Mouse (Mus musculus) CH12.LX (cell line): ENCODE measurements around the gene Hpf1. TPM values are rescaled to one million over a fixed set of nuclear protein-coding genes. Genes with fewer than 3 reads are reported as not detected.

Source experiments
- DNase-seq: peaks from one replicate; pipeline ENCODE4 v3.0.0-alpha.2; 2013; ENCODE audit errors: extremely low read depth
- H3K27ac ChIP-seq: 2 replicates; pipeline ENCODE4 v1.5.1; 2012; ENCODE audit warnings: low read depth, mild to moderate bottlenecking, control low read depth, moderate library complexity; ENCODE audit not compliant: insufficient read depth
- H3K27me3 ChIP-seq: replicated peaks from 2 replicates; pipeline ENCODE3; 2012; ENCODE audit warnings: inconsistent platforms
- H3K36me3 ChIP-seq, 2 experiments: replicated peaks in 1 of 2; 2 replicates each; pipeline versions ENCODE3 to v1.6.1; 2012; ENCODE audit warnings: inconsistent platforms in 1 of 2, low read length in 1 of 2, mild to moderate bottlenecking in 1 of 2, mixed read lengths in 1 of 2, moderate library complexity in 1 of 2; ENCODE audit not compliant: control insufficient read depth in 1 of 2, insufficient read depth in 1 of 2
- H3K4me1 ChIP-seq, 2 experiments: 2 replicates each; pipeline ENCODE4 v1.6.1; 2012; ENCODE audit warnings: inconsistent platforms in 1 of 2, moderate library complexity in 1 of 2; ENCODE audit not compliant: insufficient read depth in 2 of 2, control insufficient read depth in 1 of 2
- H3K4me2 ChIP-seq: 2 replicates; pipeline ENCODE4 v1.6.1; 2012; ENCODE audit warnings: low read depth, mild to moderate bottlenecking, control low read depth; ENCODE audit not compliant: poor library complexity, insufficient read depth, severe bottlenecking
- H3K4me3 ChIP-seq, 3 experiments: fragments of 150-350 bp in 1 of 3; sonication (generic) in 1 of 3; replicated peaks in 1 of 3; 2 replicates each; pipeline versions ENCODE3 to v1.5.1; 2011 to 2012; ENCODE audit warnings: low read depth in 2 of 3, low read length in 2 of 3, mild to moderate bottlenecking in 2 of 3, moderate library complexity in 2 of 3, control low read depth in 1 of 3, improper control_type of control experiment in 1 of 3, inconsistent platforms in 1 of 3, mixed read lengths in 1 of 3; ENCODE audit not compliant: poor library complexity in 1 of 3
- H3K79me2 ChIP-seq: replicated peaks from 2 replicates; pipeline ENCODE4 v1.6.1; 2012; ENCODE audit warnings: mild to moderate bottlenecking, moderate library complexity; ENCODE audit not compliant: control insufficient read depth, poor library complexity, insufficient read depth, severe bottlenecking; ENCODE audit errors: extremely low read depth
- H3K9ac ChIP-seq: 2 replicates; pipeline ENCODE4 v1.6.1; 2012; ENCODE audit warnings: low read depth, mild to moderate bottlenecking, control low read depth, moderate library complexity; ENCODE audit not compliant: insufficient read depth
- H3K9me3 ChIP-seq: replicated peaks from 2 replicates; pipeline ENCODE3; 2012; ENCODE audit warnings: low read length, inconsistent platforms, mixed read lengths
- BHLHE40 ChIP-seq: IDR thresholded peaks from 2 replicates; pipeline ENCODE4 v1.6.1; 2011; ENCODE audit warnings: mild to moderate bottlenecking, low read depth, low read length, improper control_type of control experiment
- CHD1 ChIP-seq: IDR thresholded peaks from 2 replicates; pipeline ENCODE4 v1.6.1; 2012; ENCODE audit warnings: low read depth, low read length, improper control_type of control experiment, inconsistent platforms
- CHD2 ChIP-seq: IDR thresholded peaks from 2 replicates; pipeline ENCODE4 v1.6.1; 2011; ENCODE audit warnings: low read length, improper control_type of control experiment
- CTCF ChIP-seq, 2 experiments: IDR thresholded peaks in 1 of 2; conservative IDR thresholded peaks in 1 of 2; 2 replicates each; pipeline ENCODE4 v1.5.1; 2011 to 2012; ENCODE audit warnings: low read depth in 2 of 2, low read length in 2 of 2, improper control_type of control experiment in 1 of 2, inconsistent platforms in 1 of 2, mild to moderate bottlenecking in 1 of 2, moderate library complexity in 1 of 2
- E2F4 ChIP-seq: IDR thresholded peaks from 2 replicates; pipeline ENCODE4 v1.6.1; 2011; ENCODE audit warnings: low read depth, low read length, improper control_type of control experiment; ENCODE audit not compliant: insufficient replicate concordance
- ELF1 ChIP-seq: IDR thresholded peaks from 2 replicates; pipeline ENCODE4 v1.6.1; 2014; ENCODE audit warnings: low read depth, mild to moderate bottlenecking, inconsistent platforms, low read length, improper control_type of control experiment
- EP300 ChIP-seq: IDR thresholded peaks from 2 replicates; pipeline ENCODE4 v1.6.1; 2011; ENCODE audit warnings: low read length, improper control_type of control experiment
- ETS1 ChIP-seq: conservative IDR thresholded peaks from 2 replicates; pipeline ENCODE4 v1.6.1; 2012; ENCODE audit warnings: low read depth, mild to moderate bottlenecking, inconsistent platforms, low read length, improper control_type of control experiment, moderate library complexity
- GABPA ChIP-seq: IDR thresholded peaks from 2 replicates; pipeline ENCODE4 v1.6.1; 2012; ENCODE audit warnings: low read depth, low read length, improper control_type of control experiment, inconsistent platforms; ENCODE audit not compliant: insufficient replicate concordance
- HCFC1 ChIP-seq: IDR thresholded peaks from 2 replicates; pipeline ENCODE4 v1.6.1; 2012; ENCODE audit warnings: low read depth, mild to moderate bottlenecking, inconsistent platforms, low read length, improper control_type of control experiment
- IRF4 ChIP-seq: IDR thresholded peaks from 2 replicates; pipeline ENCODE4 v1.6.1; 2014; ENCODE audit warnings: low read depth, mild to moderate bottlenecking, inconsistent platforms, low read length, improper control_type of control experiment
- JUN ChIP-seq: IDR thresholded peaks from 2 replicates; pipeline ENCODE4 v1.6.1; 2011; ENCODE audit warnings: low read depth, mild to moderate bottlenecking, low read length, improper control_type of control experiment, moderate library complexity; ENCODE audit not compliant: insufficient read depth
- JUND ChIP-seq: conservative IDR thresholded peaks from 2 replicates; pipeline ENCODE4 v1.6.1; 2011; ENCODE audit warnings: low read depth, low read length, improper control_type of control experiment
- KAT2A ChIP-seq: IDR thresholded peaks from 2 replicates; pipeline ENCODE4 v1.6.1; 2012; ENCODE audit warnings: low read length, improper control_type of control experiment, inconsistent platforms; ENCODE audit not compliant: insufficient replicate concordance
- MAFK ChIP-seq: IDR thresholded peaks from 2 replicates; pipeline ENCODE4 v1.6.1; 2011; ENCODE audit warnings: low read length, improper control_type of control experiment; ENCODE audit not compliant: insufficient replicate concordance
- MAX ChIP-seq: IDR thresholded peaks from 2 replicates; pipeline ENCODE4 v1.6.1; 2011; ENCODE audit warnings: low read length, improper control_type of control experiment
- MAZ ChIP-seq: IDR thresholded peaks from 2 replicates; pipeline ENCODE4 v1.6.1; 2012; ENCODE audit warnings: low read depth, mild to moderate bottlenecking, inconsistent platforms, low read length, improper control_type of control experiment, moderate library complexity
- MEF2A ChIP-seq: IDR thresholded peaks from 2 replicates; pipeline ENCODE4 v1.6.1; 2014; ENCODE audit warnings: low read depth, mild to moderate bottlenecking, inconsistent platforms, low read length, improper control_type of control experiment, borderline replicate concordance
- MXI1 ChIP-seq: IDR thresholded peaks from 2 replicates; pipeline ENCODE4 v1.6.1; 2011; ENCODE audit warnings: mild to moderate bottlenecking, low read depth, low read length, improper control_type of control experiment
- MYC ChIP-seq: IDR thresholded peaks from 2 replicates; pipeline ENCODE4 v1.6.1; 2011; ENCODE audit warnings: low read depth, mild to moderate bottlenecking, improper control_type of control experiment, low read length
- NELFE ChIP-seq: IDR thresholded peaks from 2 replicates; pipeline ENCODE4 v1.6.1; 2011; ENCODE audit warnings: low read depth, low read length, improper control_type of control experiment
- NRF1 ChIP-seq: IDR thresholded peaks from 2 replicates; pipeline ENCODE4 v1.6.1; 2014; ENCODE audit warnings: low read depth, mild to moderate bottlenecking, inconsistent platforms, low read length, improper control_type of control experiment, moderate library complexity
- PAX5 ChIP-seq: IDR thresholded peaks from 2 replicates; pipeline ENCODE4 v1.6.1; 2012; ENCODE audit warnings: low read length, inconsistent platforms, mixed read lengths
- POLR2A ChIP-seq: IDR thresholded peaks from 2 replicates; pipeline ENCODE4 v1.6.1; 2011; ENCODE audit warnings: low read depth, mild to moderate bottlenecking, improper control_type of control experiment, low read length
- POLR2AphosphoS2 ChIP-seq: IDR thresholded peaks from 2 replicates; pipeline ENCODE4 v1.6.1; 2011; ENCODE audit warnings: low read depth, low read length, improper control_type of control experiment
- RAD21 ChIP-seq: IDR thresholded peaks from 2 replicates; pipeline ENCODE4 v1.6.1; 2011; ENCODE audit warnings: low read depth, mild to moderate bottlenecking, low read length, improper control_type of control experiment, moderate library complexity
- RCOR1 ChIP-seq: conservative IDR thresholded peaks from 2 replicates; pipeline ENCODE4 v1.6.1; 2012; ENCODE audit warnings: low read depth, mild to moderate bottlenecking, inconsistent platforms, low read length, improper control_type of control experiment
- SIN3A ChIP-seq: IDR thresholded peaks from 2 replicates; pipeline ENCODE4 v1.6.1; 2012; ENCODE audit warnings: low read length, improper control_type of control experiment, inconsistent platforms
- SMC3 ChIP-seq: IDR thresholded peaks from 2 replicates; pipeline ENCODE4 v1.6.1; 2011; ENCODE audit warnings: low read depth, low read length, improper control_type of control experiment
- TBP ChIP-seq: conservative IDR thresholded peaks from 2 replicates; pipeline ENCODE4 v1.6.1; 2011; ENCODE audit warnings: low read depth, low read length, improper control_type of control experiment
- TCF12 ChIP-seq: IDR thresholded peaks from 2 replicates; pipeline ENCODE4 v1.6.1; 2014; ENCODE audit warnings: low read depth, mild to moderate bottlenecking, inconsistent platforms, low read length, improper control_type of control experiment
- UBTF ChIP-seq: IDR thresholded peaks from 2 replicates; pipeline ENCODE4 v1.6.1; 2012; ENCODE audit warnings: low read depth, mild to moderate bottlenecking, inconsistent platforms, low read length, improper control_type of control experiment, moderate library complexity
- USF1 ChIP-seq: IDR thresholded peaks from 2 replicates; pipeline ENCODE4 v1.6.1; 2014; ENCODE audit warnings: low read depth, mild to moderate bottlenecking, inconsistent platforms, low read length, improper control_type of control experiment
- USF2 ChIP-seq: conservative IDR thresholded peaks from 2 replicates; pipeline ENCODE4 v1.6.1; 2011; ENCODE audit warnings: low read depth, low read length, improper control_type of control experiment
- ZC3H11A ChIP-seq: IDR thresholded peaks from 2 replicates; pipeline ENCODE4 v1.6.1; 2012; ENCODE audit warnings: low read depth, mild to moderate bottlenecking, inconsistent platforms, low read length, improper control_type of control experiment
- ZKSCAN1 ChIP-seq: IDR thresholded peaks from 2 replicates; pipeline ENCODE4 v1.6.1; 2012; ENCODE audit warnings: low read depth, inconsistent platforms, low read length, improper control_type of control experiment, borderline replicate concordance
- ZMIZ1 ChIP-seq: IDR thresholded peaks from 2 replicates; pipeline ENCODE4 v1.6.1; 2012; ENCODE audit warnings: low read depth, mild to moderate bottlenecking, inconsistent platforms, low read length, improper control_type of control experiment
- ZNF384 ChIP-seq: IDR thresholded peaks from 2 replicates; pipeline ENCODE4 v1.6.1; 2012; ENCODE audit warnings: low read depth, low read length, improper control_type of control experiment, inconsistent platforms
- dilution Hi-C: fragments of 300-500 bp; cut with MboI; formaldehyde crosslinking; loops from 2 replicates; pipeline ENCODE4 v1.14.3; 2020; ENCODE audit warnings: low sequenced_read_pairs; ENCODE audit not compliant: extremely low pct_unique_long_range_greater_than_20kb, extremely low pct_ligation_motif_present
- in situ Hi-C: fragments of 300-500 bp; cut with MboI; formaldehyde crosslinking; loops from 3 replicates; pipeline ENCODE4 v1.14.3; 2019; ENCODE audit warnings: low sequenced_read_pairs, low pct_ligation_motif_present, low pct_unique_long_range_greater_than_20kb, mixed read lengths
- polyA plus RNA-seq: library from polyadenylated mRNA; unstranded; fragments of >175 nt; gene quantifications from 2 replicates; pipeline ENCODE4 v1.2.1, GENCODE M21; 2012; ENCODE audit warnings: low read depth; ENCODE audit not compliant: insufficient read length
- total RNA-seq, 2 experiments: library from RNA; depleted of rRNA; stranded (reverse); fragments of 300-350 nt in 1 of 2; fragments of >200 nt in 1 of 2; gene quantifications; 2 replicates each; pipeline ENCODE4 v1.2.3; 2012 to 2014

Gene Hpf1
- total RNA-seq (2012; rRNA removed) (76.1 and 77.4 TPM in 2 replicates), total RNA-seq (2014; rRNA removed) (95.0 and 110 TPM in 2 replicates), polyA plus RNA-seq (132 and 135 TPM in 2 replicates)

DNA sequence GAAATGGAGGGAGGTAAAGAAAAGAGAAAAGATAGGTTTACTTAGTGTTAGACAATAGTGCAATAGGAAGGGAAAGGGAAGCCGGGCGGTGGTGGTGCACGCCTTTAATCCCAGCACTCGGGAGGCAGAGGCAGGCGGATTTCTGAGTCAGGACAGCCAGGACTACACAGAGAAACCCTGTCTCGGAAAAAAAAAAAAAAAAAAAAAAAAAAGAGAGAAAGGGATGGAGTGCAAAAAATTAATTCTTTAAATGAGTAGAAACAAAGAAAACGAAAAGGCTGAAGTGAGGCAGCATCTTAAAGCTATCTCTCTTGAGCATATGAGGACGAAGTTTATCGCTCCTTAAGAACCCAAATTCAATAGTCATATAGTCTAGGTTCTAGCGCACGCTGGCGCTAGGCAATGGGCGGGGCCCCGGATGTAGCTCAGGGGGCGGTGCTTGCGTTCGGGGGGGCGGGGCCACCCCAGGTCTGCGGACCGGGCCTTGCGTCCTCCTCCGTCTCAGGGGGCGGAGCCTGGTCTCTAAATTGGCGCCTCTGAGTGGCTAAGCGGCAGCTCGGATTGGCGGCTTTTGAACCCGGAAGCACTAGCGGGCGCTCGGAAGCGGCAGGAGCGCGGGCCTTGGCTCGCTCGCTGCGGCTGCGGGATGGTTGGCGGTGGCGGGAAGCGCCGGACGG lies at the start of gene Hpf1:
Gene Hpf1, plus strand, starts transcription at position 576 of the 677 bp plus-strand sequence.
- peaks cover 20 to 55% of the 10 kb centered on the region in 2 experiments for H3K4me1 ChIP-seq
- H3K27ac ChIP-seq = no peak within 1 kb of the TSS; the same call in 1 of the 2 replicates
- peak within 1 kb of the TSS; percentile 63 for H3K9ac ChIP-seq
- dilution Hi-C loops = no loop called here
- peaks cover 22 to 30% of the 10 kb centered on the region in 2 experiments for H3K36me3 ChIP-seq
- no peaks in the 10 kb centered on the region for H3K9me3 ChIP-seq
- peak within 1 kb of the TSS; percentile 72 to 93 (median 73) for H3K4me3 ChIP-seq
- peak; percentile 99 for DNase-seq
- H3K4me2 ChIP-seq = peak within 1 kb of the TSS; percentile 79
- H3K79me2 ChIP-seq = peaks cover 41% of the 10 kb centered on the region
- TF ChIP-seq NELFE (peak; percentile 90), USF1 (no peak), MXI1 (peak; percentile 61; the same call in 1 of the 2 replicates), BHLHE40 (peak; percentile 40; the same call in 1 of the 2 replicates), KAT2A (peak; percentile 76; the same call in 1 of the 2 replicates), USF2 (no peak), ZMIZ1 (peak; percentile 72), POLR2A (peak; percentile 91), PAX5 (no peak), MAX (no peak), ETS1 (no peak), MAFK (no peak), JUND (no peak), CHD1 (no peak), RAD21 (no peak), CTCF (conservative IDR thresholded peaks at IDR 0.05 in 1 of 2, IDR thresholded peaks at IDR 0.05 in 1 of 2; ENCODE audit: low read depth in 2 of 2, low read length in 2 of 2) (no peak), ZNF384 (peak; percentile 94), TBP (peak; percentile 79; the same call in 1 of the 2 replicates), UBTF (0 out of 2 replicates have a peak, but pooled peaks have one; percentile 44), CHD2 (peak; percentile 78; the same call in 1 of the 2 replicates), TCF12 (peak; percentile 77; the same call in 1 of the 2 replicates), MAZ (no peak), SIN3A (0 out of 2 replicates have a peak, but pooled peaks have one; percentile 28), SMC3 (no peak), ELF1 (peak; percentile 93), GABPA (no peak), RCOR1 (no peak), ZC3H11A (no peak), EP300 (no peak), JUN (no peak), E2F4 (0 out of 2 replicates have a peak, but pooled peaks have one; percentile 59), MEF2A (0 out of 2 replicates have a peak, but pooled peaks have one; percentile 37), NRF1 (peak; percentile 40; the same call in 1 of the 2 replicates), IRF4 (0 out of 2 replicates have a peak, but pooled peaks have one; percentile 18), HCFC1 (peak; percentile 81), MYC (no peak), ZKSCAN1 (no peak), POLR2AphosphoS2 (peak; percentile 77; the same call in 1 of the 2 replicates)
- in situ Hi-C loops = no loop called here
- H3K27me3 ChIP-seq = no peaks in the 10 kb centered on the region
